Mouse (Mus musculus): Measurements from ENCODE around the gene Hsf4. TPM values are rescaled to one million over a fixed set of nuclear protein-coding genes. Genes with fewer than 3 reads are reported as not detected.

The Hsf4 gene
- total and polyA plus RNA-seq, 2 experiments from 2014 or later = 0.34 TPM; not detected in 1

GRCm38 (mm10) chr8:105280567-105280966 lies 11.0 kb downstream of the Hsf4 start:
- Histone ChIP-seq H3K4me3 (ENCODE audit: low read depth, low read length) (no peak overlapping the region), H3K4me1 (ENCODE audit: control insufficient read depth, insufficient read depth) (peaks cover 20% of the 10 kb centered on the region), H3K27me3 (ENCODE audit: control insufficient read depth, insufficient read depth, low read length) (peaks cover 27% of the 10 kb centered on the region; the same call in 1 of the 2 replicates), H3K27ac (ENCODE audit: low read depth) (no peak overlapping the region), H3K9me3 (replicated peaks; ENCODE audit: control insufficient read depth, low read length) (no peaks in the 10 kb centered on the region), H3K36me3 (replicated peaks; ENCODE audit: control insufficient read depth, insufficient read depth, low read length) (no peaks in the 10 kb centered on the region), H3K4me2 (ENCODE audit: low read depth, low read length) (no peak overlapping the region), H3K9ac (replicated peaks; ENCODE audit: low read depth, low read length) (no peak overlapping the region)
- DNase-seq (ENCODE audit: low spot score) = no peak
- WGBS = 72% methylated on average over 3 of the region's 3 CpGs
- TF ChIP-seq EP300 (IDR thresholded peaks at IDR 0.05; ENCODE audit: low read depth) = no peak
- no peak for TF ChIP-seq CTCF (IDR thresholded peaks at IDR 0.05; ENCODE audit: low read depth)
- ATAC-seq (ENCODE audit: insufficient read depth, low read depth) = no peak

DNA sequence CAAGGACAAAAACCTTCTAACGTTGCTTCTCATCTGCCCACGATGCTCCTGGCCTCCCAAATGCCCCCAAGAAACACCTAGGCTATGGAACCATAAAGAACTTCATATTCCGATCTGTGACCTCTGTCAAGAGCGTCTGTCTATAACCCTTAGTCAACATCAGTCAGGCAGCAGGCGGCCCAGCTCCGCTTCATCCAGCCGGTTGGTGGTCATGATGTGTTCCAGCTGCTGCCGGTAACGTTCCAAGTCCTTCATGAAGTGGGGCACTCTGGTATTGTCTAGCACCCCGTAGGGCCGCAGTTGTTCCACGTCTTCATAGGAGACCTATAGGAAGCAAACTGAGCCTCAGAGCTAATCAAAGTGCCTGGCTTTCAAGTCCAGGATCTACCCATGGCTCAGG lies 12.2 kb downstream of the Hsf4 start:
- Histone ChIP-seq H3K4me1 (ENCODE audit: control insufficient read depth, insufficient read depth) (peaks cover 7% of the 10 kb centered on the region), H3K9ac (replicated peaks; ENCODE audit: low read depth, low read length) (no peak overlapping the region), H3K27me3 (ENCODE audit: control insufficient read depth, insufficient read depth, low read length) (peaks cover 26% of the 10 kb centered on the region; the same call in 1 of the 2 replicates), H3K9me3 (replicated peaks; ENCODE audit: control insufficient read depth, low read length) (no peaks in the 10 kb centered on the region), H3K4me3 (ENCODE audit: low read depth, low read length) (no peak overlapping the region), H3K36me3 (replicated peaks; ENCODE audit: control insufficient read depth, insufficient read depth, low read length) (no peaks in the 10 kb centered on the region), H3K27ac (ENCODE audit: low read depth) (no peak overlapping the region), H3K4me2 (ENCODE audit: low read depth, low read length) (no peak overlapping the region)
- TF ChIP-seq EP300 (IDR thresholded peaks at IDR 0.05; ENCODE audit: low read depth) (no peak), CTCF (IDR thresholded peaks at IDR 0.05; ENCODE audit: low read depth) (no peak)
- 84% methylated on average over 12 of the region's 12 CpGs for WGBS
- DNase-seq (ENCODE audit: low spot score) = no peak
- ATAC-seq (ENCODE audit: insufficient read depth, low read depth) = no peak

DNA sequence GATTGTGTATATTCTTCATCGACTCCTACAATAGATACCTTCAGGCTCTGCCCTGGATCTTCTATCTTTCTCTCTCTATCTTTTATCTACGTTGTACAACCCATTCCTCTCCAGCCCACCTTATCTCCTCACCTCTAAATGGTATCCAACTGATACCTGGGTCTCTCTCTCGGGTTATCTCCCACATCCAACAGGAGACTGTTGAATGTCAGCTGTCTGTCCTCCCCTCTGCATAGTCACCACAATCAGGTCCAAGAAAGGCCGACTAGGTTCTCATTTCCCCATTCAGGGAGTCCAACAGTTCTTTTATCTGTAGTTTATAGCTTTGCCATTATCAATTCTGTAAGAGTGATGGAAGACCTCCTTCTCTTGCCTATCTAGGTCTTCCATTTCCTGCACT lies 12.6 kb downstream of the Hsf4 start:
- Histone ChIP-seq H3K4me2 (ENCODE audit: low read depth, low read length) (no peak overlapping the region), H3K9ac (replicated peaks; ENCODE audit: low read depth, low read length) (no peak overlapping the region), H3K27me3 (ENCODE audit: control insufficient read depth, insufficient read depth, low read length) (peaks cover 25% of the 10 kb centered on the region; the same call in 1 of the 2 replicates), H3K27ac (ENCODE audit: low read depth) (no peak overlapping the region), H3K4me1 (ENCODE audit: control insufficient read depth, insufficient read depth) (peaks cover 6% of the 10 kb centered on the region), H3K36me3 (replicated peaks; ENCODE audit: control insufficient read depth, insufficient read depth, low read length) (no peaks in the 10 kb centered on the region), H3K4me3 (ENCODE audit: low read depth, low read length) (no peak overlapping the region), H3K9me3 (replicated peaks; ENCODE audit: control insufficient read depth, low read length) (no peaks in the 10 kb centered on the region)
- DNase-seq (ENCODE audit: low spot score) (no peak), ATAC-seq (ENCODE audit: insufficient read depth, low read depth) (no peak)
- WGBS = 63% methylated on average over 4 of the region's 4 CpGs
- TF ChIP-seq EP300 (IDR thresholded peaks at IDR 0.05; ENCODE audit: low read depth) (no peak), CTCF (IDR thresholded peaks at IDR 0.05; ENCODE audit: low read depth) (no peak)

DNA sequence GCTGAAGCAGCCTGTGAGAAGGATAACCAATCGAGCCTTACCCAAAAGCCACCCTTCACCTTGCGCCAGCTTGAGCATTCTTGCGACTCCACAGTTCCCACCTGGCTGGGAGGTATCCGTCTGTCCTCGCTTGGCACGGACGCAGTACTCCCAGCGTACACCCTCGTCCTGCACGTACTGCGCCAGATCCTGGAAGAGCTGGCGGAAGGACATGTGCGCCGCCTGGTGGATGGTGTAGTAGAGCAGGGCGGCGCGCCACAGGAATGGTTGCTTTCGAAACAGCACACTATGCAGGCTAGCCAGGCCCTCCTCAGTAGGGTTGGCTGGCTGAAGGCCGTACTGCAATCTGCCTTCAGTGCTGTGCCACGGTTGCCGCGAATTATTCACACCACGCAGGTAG lies 13.5 kb downstream of the Hsf4 start:
- WGBS = 25% methylated on average over 23 of the region's 23 CpGs
- peaks cover 16% of the 10 kb centered on the region; the same call in 1 of the 2 replicates for H3K27me3 ChIP-seq (ENCODE audit: control insufficient read depth, insufficient read depth, low read length)
- no peak for DNase-seq (ENCODE audit: low spot score)
- H3K4me1 ChIP-seq (ENCODE audit: control insufficient read depth, insufficient read depth) = peaks cover 6% of the 10 kb centered on the region
- peak; percentile 59; the same call in 1 of the 2 replicates for ATAC-seq (ENCODE audit: insufficient read depth, low read depth)
- no peaks in the 10 kb centered on the region for H3K9me3 ChIP-seq (replicated peaks; ENCODE audit: control insufficient read depth, low read length)
- no peak overlapping the region for H3K9ac ChIP-seq (replicated peaks; ENCODE audit: low read depth, low read length)
- 0 out of 2 replicates have a peak overlapping the region, but pooled peaks have one; percentile 17 for H3K4me2 ChIP-seq (ENCODE audit: low read depth, low read length)
- no peak overlapping the region for H3K27ac ChIP-seq (ENCODE audit: low read depth)
- H3K4me3 ChIP-seq (ENCODE audit: low read depth, low read length) = no peak overlapping the region
- TF ChIP-seq EP300 (IDR thresholded peaks at IDR 0.05; ENCODE audit: low read depth) = no peak
- TF ChIP-seq CTCF (IDR thresholded peaks at IDR 0.05; ENCODE audit: low read depth) = peak; percentile 76
- no peaks in the 10 kb centered on the region for H3K36me3 ChIP-seq (replicated peaks; ENCODE audit: control insufficient read depth, insufficient read depth, low read length)

- Histone ChIP-seq H3K4me3 (ENCODE audit: low read depth, low read length) (no peak overlapping the region), H3K9ac (replicated peaks; ENCODE audit: low read depth, low read length) (no peak overlapping the region), H3K27me3 (ENCODE audit: control insufficient read depth, insufficient read depth, low read length) (0 out of 2 replicates have a peak, but pooled peaks cover 2% of the 10 kb centered on the region), H3K36me3 (replicated peaks; ENCODE audit: control insufficient read depth, insufficient read depth, low read length) (no peaks in the 10 kb centered on the region), H3K27ac (ENCODE audit: low read depth) (no peak overlapping the region), H3K4me2 (ENCODE audit: low read depth, low read length) (no peak overlapping the region), H3K4me1 (ENCODE audit: control insufficient read depth, insufficient read depth) (peaks cover 11% of the 10 kb centered on the region), H3K9me3 (replicated peaks; ENCODE audit: control insufficient read depth, low read length) (no peaks in the 10 kb centered on the region)
- no peak for ATAC-seq (ENCODE audit: insufficient read depth, low read depth)
- no peak for TF ChIP-seq EP300 (IDR thresholded peaks at IDR 0.05; ENCODE audit: low read depth)
- TF ChIP-seq CTCF (IDR thresholded peaks at IDR 0.05; ENCODE audit: low read depth) = no peak
- DNase-seq (ENCODE audit: low spot score) = no peak
- 46% methylated on average over 12 of the region's 12 CpGs for WGBS
These were observed 15.9 kb downstream of the Hsf4 start for GRCm38 (mm10) chr8:105285514-105285913.

GRCm38 (mm10) chr8:105286907-105287306 lies 17.3 kb downstream of the Hsf4 start:
- H3K4me1 ChIP-seq (ENCODE audit: control insufficient read depth, insufficient read depth) = peaks cover 12% of the 10 kb centered on the region

More at GRCm38 (mm10) chr8:105286907-105287306, 17.3 kb downstream of the Hsf4 start:
- TF ChIP-seq EP300 (IDR thresholded peaks at IDR 0.05; ENCODE audit: low read depth) (no peak), CTCF (IDR thresholded peaks at IDR 0.05; ENCODE audit: low read depth) (no peak)
- Histone ChIP-seq H3K4me2 (ENCODE audit: low read depth, low read length) (no peak overlapping the region), H3K27ac (ENCODE audit: low read depth) (no peak overlapping the region), H3K36me3 (replicated peaks; ENCODE audit: control insufficient read depth, insufficient read depth, low read length) (no peaks in the 10 kb centered on the region), H3K9me3 (replicated peaks; ENCODE audit: control insufficient read depth, low read length) (no peaks in the 10 kb centered on the region), H3K9ac (replicated peaks; ENCODE audit: low read depth, low read length) (no peak overlapping the region), H3K4me3 (ENCODE audit: low read depth, low read length) (no peak overlapping the region), H3K27me3 (ENCODE audit: control insufficient read depth, insufficient read depth, low read length) (0 out of 2 replicates have a peak, but pooled peaks cover 4% of the 10 kb centered on the region)
- DNase-seq (ENCODE audit: low spot score) (no peak), ATAC-seq (ENCODE audit: insufficient read depth, low read depth) (no peak)
- 87% methylated on average over 4 of the region's 4 CpGs for WGBS

Measured in heart, postnatal 0 days (tissue).